Mouse (Mus musculus) embryonic facial prominence, embryonic 14.5 days (tissue): ENCODE results near the gene Cd86. TPM values are rescaled to one million over a fixed set of nuclear protein-coding genes. Genes with fewer than 3 reads are reported as not detected.

ENCODE experiments used
- ATAC-seq: fragments of 200-750 bp; cut with Nextera tagmentation; 2 replicates; pipeline ENCODE4 v1.8.0; 2017; ENCODE audit warnings: low read depth, moderate number of reproducible peaks, moderate TSS enrichment
- DNase-seq: peaks from one replicate; pipeline ENCODE4 v3.0.0-alpha.2; 2015; ENCODE audit warnings: low spot score
- H3K27ac ChIP-seq: fragments of 300-500 bp; sonication (generic); replicated peaks from 2 replicates; pipeline ENCODE4 v1.5.1; 2014; ENCODE audit warnings: low read depth, mild to moderate bottlenecking, low read length, moderate library complexity
- H3K27me3 ChIP-seq: fragments of 300-500 bp; sonication (generic); replicated peaks from 2 replicates; pipeline ENCODE4 v1.6.1; 2014; ENCODE audit warnings: low read length; ENCODE audit not compliant: control insufficient read depth, insufficient read depth
- H3K36me3 ChIP-seq: fragments of 300-500 bp; sonication (generic); 2 replicates; pipeline ENCODE4 v1.6.1; 2014; ENCODE audit warnings: low read length, mixed read lengths; ENCODE audit not compliant: control insufficient read depth, insufficient read depth
- H3K4me1 ChIP-seq: fragments of 300-500 bp; sonication (generic); 2 replicates; pipeline ENCODE4 v1.6.1; 2014; ENCODE audit warnings: antibody characterized with exemption, low read length; ENCODE audit not compliant: control insufficient read depth, insufficient read depth
- H3K4me2 ChIP-seq: fragments of 300-500 bp; sonication (generic); 2 replicates; pipeline ENCODE4 v1.6.1; 2014; ENCODE audit warnings: low read depth, mild to moderate bottlenecking, low read length, moderate library complexity, mixed read lengths
- H3K4me3 ChIP-seq: fragments of 300-500 bp; sonication (generic); 2 replicates; pipeline ENCODE4 v1.5.1; 2014; ENCODE audit warnings: low read depth, mild to moderate bottlenecking, low read length
- H3K9ac ChIP-seq: fragments of 300-500 bp; sonication (generic); 2 replicates; pipeline ENCODE4 v1.6.1; 2014; ENCODE audit warnings: low read depth, mild to moderate bottlenecking, low read length, moderate library complexity, mixed read lengths
- H3K9me3 ChIP-seq: fragments of 300-500 bp; sonication (generic); 2 replicates; pipeline ENCODE4 v1.6.1; 2016; ENCODE audit warnings: low read length; ENCODE audit not compliant: control insufficient read depth
- WGBS: fragments of 180-500 bp; shearing (Covaris S2); extraction: QIAGEN DNeasy Blood & Tissue Kit; methylation state at CpG from one replicate; pipeline ENCODE4 v1.1.7; 2014; 5-methylcytosine and 5-hydroxymethylcytosine counted together
- polyA plus RNA-seq: library from polyadenylated mRNA; unstranded; fragments of >200 nt; fragmentation: Nextera tagmentation; extraction: Ambion mirVana; gene quantifications from 2 replicates; pipeline ENCODE4 v1.2.1, GENCODE M21; 2014

Gene Cd86
- 2.8 and 3.5 TPM in 2 replicates for polyA plus RNA-seq

DNA sequence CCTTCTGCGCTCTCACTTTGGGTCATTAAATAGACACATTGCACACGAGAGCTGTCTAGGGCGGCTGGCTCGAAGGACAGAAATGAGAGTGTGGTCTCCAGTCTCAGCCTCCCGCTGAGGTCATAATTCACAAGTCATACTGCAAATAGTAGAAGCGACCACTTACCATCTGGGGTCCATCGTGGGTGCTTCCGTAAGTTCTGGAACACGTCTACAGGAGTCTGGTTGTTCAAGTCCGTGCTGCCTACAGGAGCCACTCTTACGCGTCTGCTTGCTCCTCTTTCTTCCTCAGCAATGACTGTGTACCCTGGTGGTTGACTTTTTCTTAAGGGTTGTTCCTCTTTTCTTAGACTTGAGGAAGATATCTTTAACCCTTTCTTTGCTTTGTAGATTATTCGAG is at the start of gene Cd86:
Gene Cd86 (minus strand): TSS at position 300 of the 400 bp plus-strand sequence.
- Histone ChIP-seq H3K9me3 (no peaks in the 10 kb centered on the region), H3K27ac (no peak within 1 kb of the TSS), H3K4me3 (no peak within 1 kb of the TSS), H3K4me1 (no peaks in the 10 kb centered on the region), H3K4me2 (no peak within 1 kb of the TSS), H3K36me3 (no peaks in the 10 kb centered on the region), H3K27me3 (no peaks in the 10 kb centered on the region), H3K9ac (no peak within 1 kb of the TSS)
- DNase-seq (no peak), ATAC-seq (no peak)
- 83% methylated on average over 13 of the region's 13 CpGs for WGBS

- H3K9me3 ChIP-seq = no peaks in the 10 kb centered on the region
- no peak overlapping the region for H3K4me2 ChIP-seq
- no peaks in the 10 kb centered on the region for H3K4me1 ChIP-seq
- H3K9ac ChIP-seq = no peak overlapping the region
- no peaks in the 10 kb centered on the region for H3K36me3 ChIP-seq
- no peaks in the 10 kb centered on the region for H3K27me3 ChIP-seq
- WGBS = 90% methylated on average over 12 of the region's 12 CpGs
- DNase-seq (no peak), ATAC-seq (no peak)
- H3K27ac ChIP-seq = no peak overlapping the region
- H3K4me3 ChIP-seq = no peak overlapping the region
Observed at GRCm38 (mm10) chr16:36711760-36712159, 45.9 kb upstream of the Cd86 start.

DNA sequence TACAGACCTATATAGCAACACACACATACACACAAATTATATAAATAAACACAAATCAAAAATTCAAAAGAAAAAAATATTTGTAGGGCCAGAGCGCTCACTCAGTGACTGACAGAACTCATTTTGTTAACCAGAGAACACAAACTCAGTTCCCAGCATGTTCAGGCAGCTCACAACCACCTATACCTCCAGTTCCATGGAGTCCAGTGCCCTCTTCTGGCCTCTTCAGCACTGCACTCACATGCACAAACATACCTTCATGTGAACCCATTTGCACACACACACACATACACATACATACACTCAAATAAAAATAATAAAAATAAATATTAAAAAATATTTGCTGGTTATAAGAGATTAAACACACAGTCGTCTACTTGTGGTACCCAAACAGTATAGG is 44.9 kb upstream of the Cd86 start:
- ATAC-seq (no peak), DNase-seq (no peak)
- Histone ChIP-seq H3K9ac (no peak overlapping the region), H3K4me2 (no peak overlapping the region), H3K4me1 (no peaks in the 10 kb centered on the region), H3K27ac (no peak overlapping the region), H3K4me3 (no peak overlapping the region), H3K27me3 (no peaks in the 10 kb centered on the region), H3K9me3 (no peaks in the 10 kb centered on the region), H3K36me3 (no peaks in the 10 kb centered on the region)
- 93% methylated on average over 2 of the region's 2 CpGs for WGBS

DNA sequence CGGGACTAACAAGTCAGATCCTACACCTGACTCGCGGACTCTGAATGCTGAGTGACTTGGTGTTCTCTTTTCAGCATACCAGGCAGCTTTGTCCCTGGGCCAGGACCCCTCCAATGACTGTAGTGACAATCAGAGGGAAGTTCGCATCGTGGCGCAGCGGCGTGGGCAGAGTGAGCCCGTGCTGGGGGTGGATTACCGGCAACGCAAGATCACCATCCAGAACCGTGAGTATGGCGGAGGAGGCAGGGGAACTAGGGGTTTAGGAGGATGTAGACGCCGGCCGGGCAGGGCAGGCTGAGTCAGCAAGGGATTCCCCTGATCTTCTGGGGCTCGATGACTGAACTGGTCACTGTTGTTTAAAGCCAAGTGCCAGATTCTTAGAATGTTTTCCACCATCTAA is 43.5 kb upstream of the Cd86 start:
- Histone ChIP-seq H3K9ac (no peak overlapping the region), H3K4me3 (no peak overlapping the region), H3K27me3 (no peaks in the 10 kb centered on the region), H3K36me3 (no peaks in the 10 kb centered on the region), H3K4me1 (no peaks in the 10 kb centered on the region), H3K4me2 (no peak overlapping the region), H3K27ac (no peak overlapping the region), H3K9me3 (no peaks in the 10 kb centered on the region)
- no peak for DNase-seq
- WGBS = 89% methylated on average over 17 of the region's 17 CpGs
- ATAC-seq = no peak

- H3K4me3 ChIP-seq = no peak overlapping the region
- no peaks in the 10 kb centered on the region for H3K9me3 ChIP-seq
- no peak for DNase-seq
- no peaks in the 10 kb centered on the region for H3K27me3 ChIP-seq
- no peak for ATAC-seq
- H3K27ac ChIP-seq = no peak overlapping the region
- H3K4me2 ChIP-seq = no peak overlapping the region
- no peaks in the 10 kb centered on the region for H3K4me1 ChIP-seq
- H3K36me3 ChIP-seq = no peaks in the 10 kb centered on the region
- WGBS = 72% methylated on average over 7 of the region's 7 CpGs
- H3K9ac ChIP-seq = no peak overlapping the region
Observed at GRCm38 (mm10) chr16:36708751-36709150, 42.9 kb upstream of the Cd86 start.

DNA sequence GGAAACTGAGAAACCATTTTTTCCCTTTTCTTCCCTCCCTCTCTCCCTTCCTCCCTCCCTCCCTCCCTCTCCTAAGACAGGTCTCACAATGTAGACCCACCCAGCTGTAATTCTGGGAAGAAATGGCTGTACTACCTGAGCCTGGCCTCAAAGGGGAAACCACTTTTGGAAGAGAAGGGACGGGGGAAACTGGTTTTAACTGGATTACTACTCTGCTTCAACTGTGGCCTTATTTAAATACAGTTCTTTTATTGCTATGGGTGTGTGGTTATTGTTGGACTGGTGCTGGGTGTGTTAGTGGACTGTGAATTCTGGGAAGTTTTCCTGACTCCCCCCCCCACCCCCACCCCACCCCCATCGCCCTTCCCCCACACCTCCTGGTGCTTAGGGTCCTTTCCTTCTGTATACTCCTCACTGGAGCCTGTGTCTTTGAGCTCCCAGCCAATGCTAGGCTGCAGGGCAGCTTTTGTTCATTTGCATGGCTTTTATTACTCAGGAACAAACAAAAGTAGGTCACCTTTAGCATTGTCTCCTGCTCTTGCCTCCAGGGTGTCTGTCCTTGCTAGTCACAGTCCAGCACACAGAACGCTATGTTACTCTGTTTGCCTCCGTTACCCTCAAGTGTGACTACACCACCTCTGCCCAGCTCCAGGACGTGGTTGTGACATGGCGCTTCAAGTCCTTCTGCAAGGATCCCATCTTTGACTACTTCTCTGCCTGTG is 42.0 kb upstream of the Cd86 start:
- 66% methylated on average over 6 of the region's 6 CpGs for WGBS
- Histone ChIP-seq H3K27me3 (no peaks in the 10 kb centered on the region), H3K27ac (no peak overlapping the region), H3K4me2 (no peak overlapping the region), H3K9ac (no peak overlapping the region), H3K4me3 (no peak overlapping the region), H3K36me3 (no peaks in the 10 kb centered on the region), H3K9me3 (no peaks in the 10 kb centered on the region), H3K4me1 (no peaks in the 10 kb centered on the region)
- DNase-seq = no peak
- no peak for ATAC-seq

- no peak for ATAC-seq
- H3K9ac ChIP-seq = no peak overlapping the region
- H3K27me3 ChIP-seq = no peaks in the 10 kb centered on the region; the same call in 1 of the 2 replicates
- no peaks in the 10 kb centered on the region for H3K4me1 ChIP-seq
- WGBS = 88% methylated on average over 2 of the region's 2 CpGs
- no peak overlapping the region for H3K4me3 ChIP-seq
- no peak for DNase-seq
- no peak overlapping the region for H3K4me2 ChIP-seq
- H3K27ac ChIP-seq = no peak overlapping the region
- no peaks in the 10 kb centered on the region for H3K36me3 ChIP-seq
- H3K9me3 ChIP-seq = no peaks in the 10 kb centered on the region
Observed at GRCm38 (mm10) chr16:36700484-36700883, 34.6 kb upstream of the Cd86 start.

DNA sequence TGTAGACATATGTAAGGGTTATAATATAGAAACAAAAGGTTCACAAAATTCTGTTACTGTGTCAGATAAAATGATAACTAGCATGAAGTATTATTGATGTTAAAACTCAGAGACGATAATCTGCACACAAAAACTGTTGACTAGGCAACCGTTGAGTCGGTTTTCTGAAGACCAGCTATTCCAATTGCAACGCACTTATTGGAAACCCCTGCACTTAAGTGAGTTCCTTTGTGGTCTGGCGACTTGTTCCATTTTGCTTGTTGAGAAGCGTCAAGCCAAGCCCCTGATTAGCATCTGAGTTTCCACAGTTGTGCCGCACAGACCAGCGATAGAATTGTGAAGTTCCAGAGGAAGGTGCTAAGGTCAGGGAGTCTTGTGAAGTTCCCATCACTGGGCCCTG is 31.4 kb upstream of the Cd86 start:
- no peak for DNase-seq
- Histone ChIP-seq H3K27me3 (peaks cover 22% of the 10 kb centered on the region), H3K27ac (no peak overlapping the region), H3K9ac (no peak overlapping the region), H3K36me3 (no peaks in the 10 kb centered on the region), H3K4me1 (0 out of 2 replicates have a peak, but pooled peaks cover 7% of the 10 kb centered on the region), H3K4me2 (no peak overlapping the region), H3K4me3 (no peak overlapping the region), H3K9me3 (no peaks in the 10 kb centered on the region)
- ATAC-seq = no peak
- 76% methylated on average over 8 of the region's 8 CpGs for WGBS

GRCm38 (mm10) chr16:36694798-36695290 is 29.0 kb upstream of the Cd86 start:
- DNase-seq (peak; percentile 76), ATAC-seq (peak; percentile 61)
- H3K9ac ChIP-seq = peak overlapping the region; percentile 64; the same call in 1 of the 2 replicates
- no peaks in the 10 kb centered on the region for H3K36me3 ChIP-seq
- 0 out of 2 replicates have a peak, but pooled peaks cover 7% of the 10 kb centered on the region for H3K4me1 ChIP-seq
- peak overlapping the region; percentile 42; the same call in 1 of the 2 replicates for H3K4me3 ChIP-seq
- no peaks in the 10 kb centered on the region for H3K9me3 ChIP-seq
- peaks cover 22% of the 10 kb centered on the region for H3K27me3 ChIP-seq
- H3K4me2 ChIP-seq = peak overlapping the region; percentile 73
- WGBS = 33% methylated on average over 9 of the region's 9 CpGs
- peak overlapping the region; percentile 28; the same call in 1 of the 2 replicates for H3K27ac ChIP-seq
